Mouse (Mus musculus): ENCODE results near the gene Gm45233. TPM values are rescaled to one million over a fixed set of nuclear protein-coding genes. Genes with fewer than 3 reads are reported as not detected.

Gene Gm45233
- polyA plus RNA-seq, 1 experiment from 2014 or later = not detected

GRCm38 (mm10) chr7:43476376-43476775 is 32.4 kb downstream of the Gm45233 start:
- H3K36me3 ChIP-seq = no peaks in the 10 kb centered on the region
- 5% methylated on average over 13 of the region's 13 CpGs for WGBS (ENCODE audit: insufficient replicate concordance)

GRCm38 (mm10) chr7:43481191-43481590 is 37.3 kb downstream of the Gm45233 start:
- Histone ChIP-seq H3K9ac (no peak overlapping the region), H3K4me1 (replicated peaks) (no peaks in the 10 kb centered on the region), H3K36me3 (no peaks in the 10 kb centered on the region), H3K4me2 (no peak overlapping the region), H3K4me3 (replicated peaks) (no peak overlapping the region), H3K27ac (no peak overlapping the region), H3K27me3 (peaks cover 26% of the 10 kb centered on the region), H3K9me3 (replicated peaks) (no peaks in the 10 kb centered on the region)
- ATAC-seq (ENCODE audit: low read depth) (no peak), DNase-seq (no peak)
- WGBS (ENCODE audit: insufficient replicate concordance) = 45% methylated on average over 3 of the region's 3 CpGs

More at GRCm38 (mm10) chr7:43476376-43476775, 32.4 kb downstream of the Gm45233 start:
- peaks cover 2% of the 10 kb centered on the region; the same call in 1 of the 2 replicates for H3K4me1 ChIP-seq (replicated peaks)
- H3K4me2 ChIP-seq = no peak overlapping the region
- no peak overlapping the region for H3K27ac ChIP-seq
- H3K9me3 ChIP-seq (replicated peaks) = no peaks in the 10 kb centered on the region
- H3K9ac ChIP-seq = no peak overlapping the region
- no peak overlapping the region; the same call in 1 of the 2 replicates for H3K4me3 ChIP-seq (replicated peaks)
- no peak for DNase-seq
- peaks cover 48% of the 10 kb centered on the region for H3K27me3 ChIP-seq
- no peak for ATAC-seq (ENCODE audit: low read depth)

- Histone ChIP-seq H3K36me3 (no peaks in the 10 kb centered on the region), H3K9ac (no peak overlapping the region), H3K9me3 (replicated peaks) (no peaks in the 10 kb centered on the region), H3K4me1 (replicated peaks) (no peaks in the 10 kb centered on the region), H3K4me2 (no peak overlapping the region), H3K4me3 (replicated peaks) (no peak overlapping the region), H3K27me3 (peaks cover 16% of the 10 kb centered on the region), H3K27ac (no peak overlapping the region)
- DNase-seq (no peak), ATAC-seq (ENCODE audit: low read depth) (no peak)
- WGBS (ENCODE audit: insufficient replicate concordance) = 56% methylated on average over 8 of the region's 8 CpGs
Measured at GRCm38 (mm10) chr7:43482090-43482716, 38.3 kb downstream of the Gm45233 start.

GRCm38 (mm10) chr7:43483236-43483635 is 39.3 kb downstream of the Gm45233 start:
- H3K4me1 ChIP-seq (replicated peaks) = no peaks in the 10 kb centered on the region
- 6% methylated on average over 10 of the region's 10 CpGs for WGBS (ENCODE audit: insufficient replicate concordance)
- no peaks in the 10 kb centered on the region for H3K9me3 ChIP-seq (replicated peaks)
- H3K4me3 ChIP-seq (replicated peaks) = no peak overlapping the region
- no peak overlapping the region for H3K27ac ChIP-seq
- no peak overlapping the region for H3K4me2 ChIP-seq
- no peak for DNase-seq
- no peak for ATAC-seq (ENCODE audit: low read depth)
- no peak overlapping the region for H3K9ac ChIP-seq
- peaks cover 7% of the 10 kb centered on the region for H3K27me3 ChIP-seq
- H3K36me3 ChIP-seq = no peaks in the 10 kb centered on the region

GRCm38 (mm10) chr7:43488646-43489045 is 44.7 kb downstream of the Gm45233 start:
- Histone ChIP-seq H3K9me3 (replicated peaks) (no peaks in the 10 kb centered on the region), H3K27me3 (peaks cover 41% of the 10 kb centered on the region), H3K36me3 (no peaks in the 10 kb centered on the region), H3K4me1 (replicated peaks) (no peaks in the 10 kb centered on the region), H3K4me2 (no peak overlapping the region), H3K9ac (no peak overlapping the region), H3K4me3 (replicated peaks) (no peak overlapping the region), H3K27ac (no peak overlapping the region)
- DNase-seq (no peak), ATAC-seq (ENCODE audit: low read depth) (no peak)
- WGBS (ENCODE audit: insufficient replicate concordance) = 36% methylated on average over 5 of the region's 5 CpGs

GRCm38 (mm10) chr7:43489631-43490125 is 45.8 kb downstream of the Gm45233 start, which contains the start of gene Iglon5:
Gene Iglon5 (minus strand): TSS chr7:43490075.
- 3% methylated on average over 22 of the region's 41 CpGs for WGBS (ENCODE audit: insufficient replicate concordance)
- peak within 1 kb of the TSS; percentile 18; the same call in 1 of the 2 replicates for H3K4me3 ChIP-seq (replicated peaks)
- no peak within 1 kb of the TSS for H3K9ac ChIP-seq
- H3K4me2 ChIP-seq = peak within 1 kb of the TSS; percentile 28
- peaks cover 41% of the 10 kb centered on the region for H3K27me3 ChIP-seq
- no peak for ATAC-seq (ENCODE audit: low read depth)
- H3K4me1 ChIP-seq (replicated peaks) = no peaks in the 10 kb centered on the region
- H3K36me3 ChIP-seq = no peaks in the 10 kb centered on the region
- H3K27ac ChIP-seq = no peak within 1 kb of the TSS
- DNase-seq = no peak
- H3K9me3 ChIP-seq (replicated peaks) = no peaks in the 10 kb centered on the region

GRCm38 (mm10) chr7:43490182-43490584 is 46.3 kb downstream of the Gm45233 start:
- Histone ChIP-seq H3K4me1 (replicated peaks) (no peaks in the 10 kb centered on the region), H3K27me3 (peaks cover 44% of the 10 kb centered on the region), H3K9ac (no peak overlapping the region), H3K36me3 (no peaks in the 10 kb centered on the region), H3K27ac (no peak overlapping the region), H3K4me3 (replicated peaks) (peak overlapping the region; percentile 18; the same call in 1 of the 2 replicates), H3K9me3 (replicated peaks) (no peaks in the 10 kb centered on the region), H3K4me2 (peak overlapping the region; percentile 28)
- ATAC-seq (ENCODE audit: low read depth) (no peak), DNase-seq (no peak)
- 6% methylated on average over 9 of the region's 13 CpGs for WGBS (ENCODE audit: insufficient replicate concordance)

- no peaks in the 10 kb centered on the region for H3K4me1 ChIP-seq (replicated peaks)
- no peak overlapping the region for H3K9ac ChIP-seq
- DNase-seq (no peak), ATAC-seq (ENCODE audit: low read depth) (no peak)
- 45% methylated on average over 9 of the region's 9 CpGs for WGBS (ENCODE audit: insufficient replicate concordance)
- H3K36me3 ChIP-seq = no peaks in the 10 kb centered on the region
- H3K4me2 ChIP-seq = no peak overlapping the region
- H3K4me3 ChIP-seq (replicated peaks) = no peak overlapping the region
- no peak overlapping the region for H3K27ac ChIP-seq
- H3K9me3 ChIP-seq (replicated peaks) = no peaks in the 10 kb centered on the region
- H3K27me3 ChIP-seq = peaks cover 50% of the 10 kb centered on the region
Measured at GRCm38 (mm10) chr7:43490861-43491260, 46.9 kb downstream of the Gm45233 start.

GRCm38 (mm10) chr7:43495343-43496021 is 51.6 kb downstream of the Gm45233 start:
- H3K36me3 ChIP-seq = no peaks in the 10 kb centered on the region
- H3K4me1 ChIP-seq (replicated peaks) = no peaks in the 10 kb centered on the region
- H3K9me3 ChIP-seq (replicated peaks) = no peaks in the 10 kb centered on the region
- H3K4me2 ChIP-seq = no peak overlapping the region
- no peak overlapping the region for H3K27ac ChIP-seq
- 15% methylated on average over 21 of the region's 21 CpGs for WGBS (ENCODE audit: insufficient replicate concordance)
- H3K27me3 ChIP-seq = peaks cover 26% of the 10 kb centered on the region
- no peak overlapping the region for H3K4me3 ChIP-seq (replicated peaks)
- no peak overlapping the region for H3K9ac ChIP-seq
- ATAC-seq (ENCODE audit: low read depth) = no peak
- no peak for DNase-seq

GRCm38 (mm10) chr7:43511707-43512478 is 68.0 kb downstream of the Gm45233 start:
- H3K4me3 ChIP-seq (replicated peaks) = no peak overlapping the region
- H3K9me3 ChIP-seq (replicated peaks) = no peaks in the 10 kb centered on the region
- H3K4me1 ChIP-seq (replicated peaks) = no peaks in the 10 kb centered on the region
- H3K27me3 ChIP-seq = no peaks in the 10 kb centered on the region
- H3K9ac ChIP-seq = no peak overlapping the region
- ATAC-seq (ENCODE audit: low read depth) = no peak
- no peak for DNase-seq
- no peak overlapping the region for H3K27ac ChIP-seq
- no peaks in the 10 kb centered on the region for H3K36me3 ChIP-seq
- WGBS (ENCODE audit: insufficient replicate concordance) = 22% methylated on average over 4 of the region's 4 CpGs
- no peak overlapping the region for H3K4me2 ChIP-seq

- Histone ChIP-seq H3K27ac (no peak overlapping the region), H3K4me1 (replicated peaks) (no peaks in the 10 kb centered on the region), H3K9me3 (replicated peaks) (no peaks in the 10 kb centered on the region), H3K27me3 (no peaks in the 10 kb centered on the region), H3K36me3 (no peaks in the 10 kb centered on the region), H3K4me3 (replicated peaks) (no peak overlapping the region), H3K9ac (no peak overlapping the region), H3K4me2 (no peak overlapping the region)
- ATAC-seq (ENCODE audit: low read depth) (no peak), DNase-seq (no peak)
- WGBS (ENCODE audit: insufficient replicate concordance) = 68% methylated on average over 4 of the region's 4 CpGs
Measured at GRCm38 (mm10) chr7:43512519-43512918, 68.6 kb downstream of the Gm45233 start.
